Mouse (Mus musculus) thymus, postnatal 36 days (tissue): ENCODE data around the gene Necap2.

Source experiments
- DNase-seq, 2 experiments: peaks; one replicate each; pipeline ENCODE4 v3.0.0; 2022; ENCODE audit warnings: mixed read lengths in 2 of 2

Gene Necap2

GRCm38 (mm10) chr4:141030541-141031206 is 47.5 kb downstream of the Necap2 start:
- no peak for DNase-seq

GRCm38 (mm10) chr4:141024992-141025391 is 53.2 kb downstream of the Necap2 start:
- DNase-seq, result no peak

- no peak for DNase-seq
Measured at GRCm38 (mm10) chr4:141024052-141024451, 54.1 kb downstream of the Necap2 start.

- no peak for DNase-seq
Measured at GRCm38 (mm10) chr4:141021614-141021929, 56.6 kb downstream of the Necap2 start.

- no peak for DNase-seq
Measured at GRCm38 (mm10) chr4:141020811-141021613, 57.1 kb downstream of the Necap2 start.

- no peak for DNase-seq
Measured at GRCm38 (mm10) chr4:141020220-141020619, 57.9 kb downstream of the Necap2 start.

- DNase-seq, result no peak
Measured at GRCm38 (mm10) chr4:141017657-141018436, 60.3 kb downstream of the Necap2 start.
